Mouse (Mus musculus) lung, postnatal 0 days (tissue): ENCODE data around the gene Zbp1.

ENCODE experiments used
- CTCF ChIP-seq: IDR thresholded peaks from 2 replicates; pipeline ENCODE4 v1.5.1; 2016; ENCODE audit warnings: antibody characterized with exemption, mild to moderate bottlenecking
- EP300 ChIP-seq: IDR thresholded peaks from 2 replicates; pipeline ENCODE4 v1.6.1; 2016; ENCODE audit warnings: antibody characterized with exemption, mild to moderate bottlenecking, control low read depth

- TF ChIP-seq CTCF = no peak
- TF ChIP-seq EP300 = no peak
Measured at GRCm38 (mm10) chr2:173244108-173244507, 25.4 kb upstream of the Zbp1 start.
